Mouse (Mus musculus) neural tube, embryonic 13.5 days (tissue): ENCODE results near the gene Ap2b1. TPM values are rescaled to one million over a fixed set of nuclear protein-coding genes. Genes with fewer than 3 reads are reported as not detected.

Source experiments
- ATAC-seq: fragments of 200-750 bp; cut with Nextera tagmentation; 2 replicates; pipeline ENCODE4 v1.8.0; 2017; ENCODE audit warnings: low read depth, mild to moderate bottlenecking, moderate TSS enrichment, moderate library complexity
- H3K27ac ChIP-seq: fragments of 300-500 bp; sonication (generic); replicated peaks from 2 replicates; pipeline ENCODE4 v1.5.1; 2015; ENCODE audit warnings: moderate library complexity, mild to moderate bottlenecking, inconsistent platforms
- H3K27me3 ChIP-seq: fragments of 300-500 bp; sonication (generic); 2 replicates; pipeline ENCODE4 v1.6.1; 2015; ENCODE audit warnings: mild to moderate bottlenecking, inconsistent platforms
- H3K36me3 ChIP-seq: fragments of 300-500 bp; sonication (generic); 2 replicates; pipeline ENCODE4 v1.6.1; 2015; ENCODE audit warnings: mild to moderate bottlenecking, inconsistent platforms
- H3K4me1 ChIP-seq: fragments of 300-500 bp; sonication (generic); replicated peaks from 2 replicates; pipeline ENCODE4 v1.6.1; 2015; ENCODE audit warnings: inconsistent platforms
- H3K4me2 ChIP-seq: fragments of 300-500 bp; sonication (generic); 2 replicates; pipeline ENCODE4 v1.6.1; 2015; ENCODE audit warnings: inconsistent platforms, mild to moderate bottlenecking, moderate library complexity
- H3K4me3 ChIP-seq: fragments of 300-500 bp; sonication (generic); 2 replicates; pipeline ENCODE4 v1.5.1; 2015; ENCODE audit warnings: mild to moderate bottlenecking, inconsistent platforms
- H3K9ac ChIP-seq: fragments of 300-500 bp; sonication (generic); 2 replicates; pipeline ENCODE4 v1.6.1; 2015; ENCODE audit warnings: moderate library complexity, mild to moderate bottlenecking, inconsistent platforms
- H3K9me3 ChIP-seq: fragments of 300-500 bp; sonication (generic); 2 replicates; pipeline ENCODE4 v1.6.1; 2016; ENCODE audit warnings: inconsistent platforms
- WGBS: fragments of 180-500 bp; shearing (Covaris S2); methylation state at CpG from one replicate; pipeline ENCODE4 v1.1.7; 2015; 5-methylcytosine and 5-hydroxymethylcytosine counted together
- polyA plus RNA-seq: library from polyadenylated mRNA; unstranded; fragments of >200 nt; fragmentation: Nextera tagmentation; extraction: Ambion mirVana; gene quantifications from 2 replicates; pipeline ENCODE4 v1.2.1, GENCODE M21; 2015

The Ap2b1 gene
- polyA plus RNA-seq, 1 experiment from 2014 or later = 115 TPM

GRCm38 (mm10) chr11:83285627-83286026 is 13.2 kb upstream of the Ap2b1 start:
- H3K9me3 ChIP-seq = no peaks in the 10 kb centered on the region
- H3K36me3 ChIP-seq = no peaks in the 10 kb centered on the region
- WGBS = 91% methylated on average over 4 of the region's 4 CpGs
- H3K27ac ChIP-seq = no peak overlapping the region
- ATAC-seq = no peak
- no peak overlapping the region for H3K4me3 ChIP-seq
- H3K4me1 ChIP-seq = peaks cover 3% of the 10 kb centered on the region
- no peak overlapping the region for H3K9ac ChIP-seq
- no peak overlapping the region for H3K4me2 ChIP-seq
- no peaks in the 10 kb centered on the region for H3K27me3 ChIP-seq

DNA sequence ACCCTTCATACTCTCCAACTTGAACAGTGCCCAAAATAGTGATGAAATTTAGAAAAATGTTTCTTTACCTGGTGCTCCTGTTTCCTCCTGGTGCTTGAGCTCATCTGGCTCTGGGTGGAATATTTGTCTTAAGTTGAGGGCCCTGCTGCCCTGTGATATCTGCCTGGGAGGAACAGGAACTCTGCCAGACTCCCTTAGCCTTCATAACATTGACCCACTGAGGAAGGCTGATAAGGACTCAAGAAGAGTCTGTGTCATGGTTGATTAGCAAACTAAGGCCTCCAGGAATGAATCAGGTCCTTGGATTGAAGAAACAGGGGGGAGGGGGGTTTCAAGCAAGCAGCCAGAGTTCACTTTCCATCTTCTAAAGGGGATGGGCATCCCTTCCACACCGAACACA is 12.3 kb upstream of the Ap2b1 start, which contains the start of gene Slfn14:
Gene Slfn14 (minus strand): TSS at position 161 of the 400 bp plus-strand sequence.
- ATAC-seq = no peak

DNA sequence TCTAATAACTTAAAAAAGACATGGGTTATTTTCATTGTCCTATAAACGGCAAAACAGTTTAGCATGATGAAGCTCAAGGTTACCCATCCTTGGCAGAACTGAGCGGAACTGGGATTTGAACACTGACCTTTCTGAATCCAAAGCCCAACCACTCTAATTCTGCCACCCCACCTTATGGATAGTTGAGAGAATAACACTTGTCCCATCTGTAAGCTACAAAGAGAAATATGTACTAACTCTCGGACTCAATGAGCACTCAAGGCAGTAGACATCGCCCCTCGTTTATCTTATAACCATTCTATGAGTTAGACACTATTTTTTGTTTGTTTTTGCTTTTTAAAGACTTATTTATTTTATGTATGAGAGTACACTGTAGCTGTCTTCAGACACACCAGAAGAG is 9.8 kb upstream of the Ap2b1 start:
- no peak overlapping the region for H3K4me3 ChIP-seq
- 92% methylated on average over 5 of the region's 5 CpGs for WGBS
- no peak overlapping the region for H3K27ac ChIP-seq
- H3K9me3 ChIP-seq = no peaks in the 10 kb centered on the region
- no peak for ATAC-seq
- H3K4me1 ChIP-seq = peaks cover 28% of the 10 kb centered on the region
- no peak overlapping the region for H3K4me2 ChIP-seq
- no peak overlapping the region for H3K9ac ChIP-seq
- H3K36me3 ChIP-seq = no peaks in the 10 kb centered on the region
- H3K27me3 ChIP-seq = no peaks in the 10 kb centered on the region

More for the DNA sequence above, 12.3 kb upstream of the Ap2b1 start, which contains the start of gene Slfn14:
- Histone ChIP-seq H3K4me3 (no peak within 1 kb of the TSS), H3K36me3 (no peaks in the 10 kb centered on the region), H3K4me1 (peaks cover 8% of the 10 kb centered on the region), H3K9ac (no peak within 1 kb of the TSS), H3K4me2 (no peak within 1 kb of the TSS), H3K27ac (no peak within 1 kb of the TSS), H3K9me3 (no peaks in the 10 kb centered on the region), H3K27me3 (no peaks in the 10 kb centered on the region)
- 88% methylated on average over 1 of the region's 1 CpGs for WGBS

DNA sequence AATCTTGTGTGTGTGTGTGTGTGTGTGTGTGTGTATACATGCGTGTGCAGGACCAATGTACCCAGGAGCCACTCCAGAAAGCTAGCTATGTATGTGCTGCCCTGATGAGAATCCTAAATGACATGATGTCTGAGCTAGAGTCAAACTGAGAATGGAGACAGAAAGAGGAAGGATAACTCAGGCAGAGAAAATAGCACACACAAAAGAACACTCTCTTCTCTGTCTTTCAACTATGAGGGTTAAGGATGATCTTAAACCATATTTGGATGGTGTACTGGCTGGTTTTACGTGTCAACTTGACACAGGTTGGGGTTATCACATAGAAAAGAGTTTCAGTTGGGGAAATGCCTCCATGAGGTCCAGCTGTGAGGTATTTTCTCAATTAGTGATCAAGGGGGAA is 9.2 kb upstream of the Ap2b1 start:
- ATAC-seq = no peak
- Histone ChIP-seq H3K9ac (no peak overlapping the region), H3K4me3 (no peak overlapping the region), H3K4me1 (peaks cover 31% of the 10 kb centered on the region), H3K9me3 (no peaks in the 10 kb centered on the region), H3K27ac (no peak overlapping the region), H3K27me3 (no peaks in the 10 kb centered on the region), H3K4me2 (no peak overlapping the region), H3K36me3 (no peaks in the 10 kb centered on the region)
- 88% methylated on average over 2 of the region's 2 CpGs for WGBS

DNA sequence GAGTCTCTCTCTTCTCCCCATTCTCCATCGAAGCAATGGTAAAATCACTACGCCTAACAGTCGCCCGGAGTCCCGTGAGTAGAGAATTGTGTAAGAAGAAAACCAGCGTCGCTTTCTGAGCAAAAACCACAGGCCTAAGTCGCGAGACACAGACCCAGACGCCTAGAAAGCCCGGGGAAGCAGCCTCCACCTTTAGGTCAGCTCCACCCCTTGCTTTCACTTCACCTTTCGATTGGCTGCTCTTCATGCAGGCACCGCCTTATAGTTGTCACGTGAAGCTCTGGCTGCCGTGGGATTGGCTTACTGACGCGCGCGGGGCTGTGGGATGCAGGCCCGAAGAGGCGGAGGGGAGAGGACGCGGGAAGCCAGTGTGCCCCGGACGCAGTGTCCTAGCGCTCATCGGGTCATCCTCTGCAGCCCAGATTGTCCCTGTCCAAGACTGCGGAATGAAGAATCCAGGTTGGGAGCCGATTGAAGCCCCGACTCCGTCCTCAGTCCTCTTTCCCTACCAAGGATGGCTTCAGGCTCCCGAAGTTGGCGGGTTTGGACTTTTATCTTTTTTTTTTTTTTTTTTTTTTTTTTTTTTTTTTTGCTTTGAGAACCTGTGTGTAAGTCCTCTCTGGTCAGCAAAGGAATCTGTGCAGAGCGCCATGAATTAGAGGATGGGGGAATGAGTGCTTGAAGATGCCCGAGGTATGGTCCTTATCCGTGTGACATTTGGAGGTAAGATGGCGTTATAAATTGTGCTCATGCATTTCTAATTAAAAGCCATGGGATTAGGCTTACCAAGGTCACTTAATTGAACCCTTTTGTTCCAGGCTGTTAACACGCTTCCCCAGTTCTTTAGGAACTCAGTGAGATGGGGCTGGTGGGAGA is 7.2 kb upstream of the Ap2b1 start:
- Histone ChIP-seq H3K36me3 (peaks cover 16% of the 10 kb centered on the region), H3K4me1 (peaks cover 35% of the 10 kb centered on the region), H3K4me2 (peak overlapping the region; percentile 74), H3K9me3 (no peaks in the 10 kb centered on the region), H3K4me3 (peak overlapping the region; percentile 65), H3K9ac (peak overlapping the region; percentile 79), H3K27me3 (no peaks in the 10 kb centered on the region), H3K27ac (peak overlapping the region; percentile 80)
- peak; percentile 99 for ATAC-seq
- WGBS = under 1% methylated on average over 38 of the region's 38 CpGs

- H3K9ac ChIP-seq = peak overlapping the region; percentile 79
- peaks cover 16% of the 10 kb centered on the region for H3K36me3 ChIP-seq
- H3K4me2 ChIP-seq = peak overlapping the region; percentile 74
- no peaks in the 10 kb centered on the region for H3K9me3 ChIP-seq
- H3K4me3 ChIP-seq = peak overlapping the region; percentile 65
- peaks cover 41% of the 10 kb centered on the region for H3K4me1 ChIP-seq
- H3K27ac ChIP-seq = 0 out of 2 replicates have a peak overlapping the region, but pooled peaks have one; percentile 15
- ATAC-seq = no peak
- 4% methylated on average over 5 of the region's 5 CpGs for WGBS
- H3K27me3 ChIP-seq = no peaks in the 10 kb centered on the region
These were observed 6.6 kb upstream of the Ap2b1 start for GRCm38 (mm10) chr11:83292251-83292587.

DNA sequence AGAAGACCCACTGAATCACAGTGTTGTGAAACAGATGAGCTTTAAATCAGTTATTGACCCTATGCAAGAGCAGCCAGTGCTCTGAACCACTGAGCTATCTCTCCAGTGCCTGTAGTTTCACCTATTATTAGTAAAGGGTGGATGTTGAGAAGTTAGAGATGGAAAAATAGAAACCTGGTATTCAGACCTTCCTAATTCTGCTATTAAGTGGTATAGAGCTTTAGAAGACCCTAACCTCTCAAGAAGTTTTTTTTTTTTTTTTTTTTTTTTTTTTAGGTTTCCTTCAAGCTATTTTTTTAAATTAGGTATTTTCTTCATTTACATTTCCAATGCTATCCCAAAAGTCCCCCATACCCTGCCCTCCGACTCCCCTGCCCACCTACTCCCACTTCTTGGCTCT is 5.6 kb upstream of the Ap2b1 start:
- Histone ChIP-seq H3K27me3 (no peaks in the 10 kb centered on the region), H3K4me3 (peak overlapping the region; percentile 65), H3K9me3 (no peaks in the 10 kb centered on the region)

DNA sequence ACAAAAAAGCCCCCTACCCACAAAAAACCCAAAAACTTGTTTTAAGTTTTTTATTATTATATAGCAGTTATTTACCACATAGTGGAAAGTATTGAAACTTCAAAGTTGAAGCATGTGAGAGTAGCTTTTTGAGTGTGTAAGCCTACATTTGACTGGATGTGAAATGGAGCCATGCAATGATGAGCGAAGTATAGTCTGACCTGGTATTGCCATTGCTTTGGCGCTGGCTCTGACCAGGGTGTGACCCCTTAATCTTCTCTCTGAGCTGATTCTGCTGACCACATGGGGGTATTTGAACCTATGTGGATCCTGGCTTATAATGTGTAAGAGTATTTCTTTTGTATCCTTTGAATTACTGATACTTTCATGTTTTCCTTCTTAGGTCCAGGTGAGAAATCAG is 4.7 kb upstream of the Ap2b1 start:
- no peaks in the 10 kb centered on the region for H3K9me3 ChIP-seq
- H3K9ac ChIP-seq = no peak overlapping the region
- H3K4me3 ChIP-seq = no peak overlapping the region
- H3K4me2 ChIP-seq = no peak overlapping the region
- 94% methylated on average over 2 of the region's 2 CpGs for WGBS
- no peak for ATAC-seq
- no peak overlapping the region for H3K27ac ChIP-seq
- peaks cover 53% of the 10 kb centered on the region for H3K4me1 ChIP-seq
- H3K36me3 ChIP-seq = peaks cover 16% of the 10 kb centered on the region
- no peaks in the 10 kb centered on the region for H3K27me3 ChIP-seq

More for the DNA sequence above, 5.6 kb upstream of the Ap2b1 start:
- WGBS = 86% methylated on average over 1 of the region's 1 CpGs
- Histone ChIP-seq H3K36me3 (peaks cover 16% of the 10 kb centered on the region), H3K4me2 (peak overlapping the region; percentile 74), H3K27ac (no peak overlapping the region), H3K9ac (peak overlapping the region; percentile 79), H3K4me1 (peaks cover 51% of the 10 kb centered on the region)
- no peak for ATAC-seq

GRCm38 (mm10) chr11:83297816-83298215 is 1.0 kb upstream of the Ap2b1 start:
- WGBS = 75% methylated on average over 6 of the region's 6 CpGs
- H3K27me3 ChIP-seq = no peaks in the 10 kb centered on the region
- peak overlapping the region; percentile 92 for H3K4me2 ChIP-seq
- H3K4me3 ChIP-seq = peak overlapping the region; percentile 76
- no peak overlapping the region; the same call in 1 of the 2 replicates for H3K27ac ChIP-seq
- peaks cover 16% of the 10 kb centered on the region for H3K36me3 ChIP-seq
- peak overlapping the region; percentile 86; the same call in 1 of the 2 replicates for H3K9ac ChIP-seq
- peaks cover 49% of the 10 kb centered on the region for H3K4me1 ChIP-seq
- H3K9me3 ChIP-seq = no peaks in the 10 kb centered on the region
- ATAC-seq = no peak

DNA sequence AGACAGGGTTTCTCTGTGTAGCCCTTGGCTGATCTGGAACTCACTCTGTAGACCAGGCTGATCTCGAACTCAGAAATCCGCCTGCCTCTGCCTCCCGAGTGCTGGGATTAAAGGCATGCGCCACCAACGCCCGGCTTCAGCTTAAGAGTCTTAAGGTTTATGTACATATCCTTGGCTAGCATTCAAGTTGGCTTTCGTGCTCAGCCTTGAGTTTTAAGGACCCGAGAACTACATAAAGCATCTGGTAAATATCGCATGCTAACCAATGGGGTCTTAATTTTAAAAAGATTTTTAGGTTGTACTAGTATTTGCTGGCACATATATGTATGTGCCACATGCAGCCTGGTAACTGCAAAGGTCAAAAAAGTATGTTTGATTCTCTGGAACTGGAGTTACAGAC is 900 bp downstream of the Ap2b1 start:
- Histone ChIP-seq H3K4me1 (peaks cover 49% of the 10 kb centered on the region), H3K36me3 (peaks cover 16% of the 10 kb centered on the region), H3K9ac (no peak overlapping the region), H3K27me3 (no peaks in the 10 kb centered on the region), H3K9me3 (no peaks in the 10 kb centered on the region), H3K27ac (no peak overlapping the region), H3K4me3 (no peak overlapping the region), H3K4me2 (peak overlapping the region; percentile 92)
- no peak for ATAC-seq
- 94% methylated on average over 9 of the region's 9 CpGs for WGBS

DNA sequence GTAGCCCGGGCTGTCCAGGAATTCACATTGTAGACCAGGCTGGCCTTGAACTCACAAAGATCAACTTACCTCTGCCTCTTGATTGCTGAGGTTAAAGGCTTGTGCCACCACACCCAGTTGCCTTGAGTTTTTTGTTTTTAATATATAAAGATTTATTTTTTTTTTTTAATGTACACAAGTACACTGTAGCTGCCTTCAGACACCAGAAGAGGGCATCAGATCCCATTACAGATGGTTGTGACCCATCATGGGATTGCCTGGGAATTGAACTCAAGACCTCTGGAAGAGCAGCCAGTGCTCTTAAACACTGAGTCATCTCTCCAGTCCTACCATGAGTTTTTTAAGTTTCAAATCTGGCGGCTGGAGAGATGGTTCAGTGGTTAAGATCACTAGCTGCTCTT is 2.6 kb downstream of the Ap2b1 start:
- Histone ChIP-seq H3K4me3 (0 out of 2 replicates have a peak overlapping the region, but pooled peaks have one; percentile 91), H3K36me3 (peaks cover 1% of the 10 kb centered on the region), H3K4me2 (peak overlapping the region; percentile 63; the same call in 1 of the 2 replicates), H3K9ac (no peak overlapping the region), H3K4me1 (peaks cover 63% of the 10 kb centered on the region), H3K27me3 (no peaks in the 10 kb centered on the region), H3K27ac (no peak overlapping the region), H3K9me3 (no peaks in the 10 kb centered on the region)
- ATAC-seq = no peak
- WGBS = 63% methylated on average over 2 of the region's 2 CpGs

- Histone ChIP-seq H3K4me3 (peak overlapping the region; percentile 91), H3K9ac (peak overlapping the region; percentile 97), H3K4me2 (peak overlapping the region; percentile 63), H3K36me3 (no peaks in the 10 kb centered on the region), H3K4me1 (peaks cover 62% of the 10 kb centered on the region), H3K9me3 (no peaks in the 10 kb centered on the region), H3K27me3 (no peaks in the 10 kb centered on the region), H3K27ac (peak overlapping the region; percentile 97)
- 11% methylated on average over 10 of the region's 10 CpGs for WGBS
- ATAC-seq = no peak
These were observed 3.3 kb downstream of the Ap2b1 start for GRCm38 (mm10) chr11:83302124-83302523.
